Mouse (Mus musculus): ENCODE results near the gene Mthfd2l.

- TF ChIP-seq CTCF (IDR thresholded peaks at IDR 0.05; ENCODE audit: control insufficient read depth, insufficient read depth, insufficient read length) (no peak), CEBPB (IDR thresholded peaks at IDR 0.05; ENCODE audit: low read depth) (no peak), USF1 (IDR thresholded peaks at IDR 0.05; ENCODE audit: low read depth) (no peak), MYOD1 (IDR thresholded peaks at IDR 0.05; ENCODE audit: control insufficient read depth, insufficient read length, low read depth) (no peak)
Observed at GRCm38 (mm10) chr5:90891464-90891813, 39.5 kb upstream of the Mthfd2l start.

All from C2C12 (cell line).